Mouse (Mus musculus) cerebellum, postnatal 10 days (tissue): Measurements from ENCODE around the gene Slc22a18.
"Not testable (repeated sequence)": the region's sequence is repeated elsewhere in the genome, so short reads cannot be mapped to it uniquely, and the experiment has no call there.

Source experiments
- DNase-seq, 2 experiments: peaks; one replicate each; pipeline ENCODE4 v3.0.0; 2021; ENCODE audit warnings: mixed read lengths in 2 of 2

Slc22a18 gene

GRCm38 (mm10) chr7:143505411-143505810 lies 31.9 kb downstream of the Slc22a18 start:
- no peak for DNase-seq

- DNase-seq = peak; percentile 87 to 89
These were observed 32.3 kb downstream of the Slc22a18 start for GRCm38 (mm10) chr7:143505823-143506222.

GRCm38 (mm10) chr7:143506271-143506670 lies 32.7 kb downstream of the Slc22a18 start:
- no peak for DNase-seq

GRCm38 (mm10) chr7:143506675-143507074 lies 33.1 kb downstream of the Slc22a18 start:
- DNase-seq = peak; percentile 74 to 82

GRCm38 (mm10) chr7:143509566-143509965 lies 36.0 kb downstream of the Slc22a18 start:
- DNase-seq = no peak

GRCm38 (mm10) chr7:143510593-143511334 lies 37.2 kb downstream of the Slc22a18 start:
- no peak for DNase-seq

GRCm38 (mm10) chr7:143511335-143511712 lies 37.8 kb downstream of the Slc22a18 start:
- no peak for DNase-seq

- DNase-seq = no peak
These were observed 40.4 kb downstream of the Slc22a18 start for GRCm38 (mm10) chr7:143513763-143514415.

- no peak for DNase-seq
These were observed 40.9 kb downstream of the Slc22a18 start for GRCm38 (mm10) chr7:143514416-143514768.

GRCm38 (mm10) chr7:143519333-143519732 lies 45.8 kb downstream of the Slc22a18 start:
- no peak for DNase-seq

- DNase-seq = peak; percentile 26
These were observed 58.9 kb downstream of the Slc22a18 start for GRCm38 (mm10) chr7:143532410-143532809.

GRCm38 (mm10) chr7:143533284-143533683 lies 59.7 kb downstream of the Slc22a18 start:
- no peak for DNase-seq

- DNase-seq = no peak
These were observed 62.7 kb downstream of the Slc22a18 start for GRCm38 (mm10) chr7:143536251-143536650.

GRCm38 (mm10) chr7:143538229-143538628 lies 64.7 kb downstream of the Slc22a18 start:
- DNase-seq = not testable (repeated sequence)

GRCm38 (mm10) chr7:143538671-143539070 lies 65.1 kb downstream of the Slc22a18 start:
- no peak for DNase-seq

GRCm38 (mm10) chr7:143544368-143544767 lies 70.8 kb downstream of the Slc22a18 start:
- DNase-seq = peak; percentile 49 to 72

GRCm38 (mm10) chr7:143546554-143546953 lies 73.0 kb downstream of the Slc22a18 start:
- DNase-seq = no peak

GRCm38 (mm10) chr7:143548231-143548961 lies 74.9 kb downstream of the Slc22a18 start:
- DNase-seq = no peak
